ENCODE assay signal across 17 mouse cellular contexts in the genomic region with DNA sequence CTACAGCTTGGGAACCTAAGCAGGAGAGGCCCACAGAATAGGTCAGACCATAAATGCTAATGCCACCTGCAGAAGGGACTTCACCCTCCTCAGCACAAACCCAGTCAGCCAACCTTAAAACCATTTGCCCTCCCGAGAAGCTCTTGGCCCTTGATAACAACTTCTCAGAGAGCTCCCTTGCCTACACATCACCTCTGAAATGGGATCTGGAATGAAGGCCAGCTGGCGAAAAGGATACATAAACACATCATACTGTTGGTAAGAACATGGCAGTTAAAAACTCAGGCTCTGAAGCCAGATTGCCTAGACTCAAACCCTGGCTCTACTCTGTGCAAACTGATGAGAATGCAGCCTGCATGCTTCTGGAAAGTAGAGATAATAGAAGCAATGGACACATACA.
DNase-seq lines count a peak whose midpoint lies in the region; ATAC-seq and TF ChIP-seq lines count a peak whose summit lies in the region.
"Had no signal": no experiment of that assay in that cellular context is flagged by ENCODE, and none has a peak within 500 bp of the region (broad histone marks: within the 10 kb centered on the region; RNA-seq: fewer than 3 reads in every experiment).

No protein-coding gene starts in this region.

- H3K36me3 ChIP-seq in forebrain, embryonic 13.5 days (ENCODE audit: poor library complexity, severe bottlenecking), result no peaks in the 10 kb centered on the region
- no peaks in the 10 kb centered on the region for H3K36me3 ChIP-seq in forebrain, embryonic 12.5 days (replicated peaks)
- no peaks in the 10 kb centered on the region for H3K36me3 ChIP-seq in forebrain, embryonic 16.5 days (ENCODE audit: control insufficient read depth, insufficient read depth)
- no peaks in the 10 kb centered on the region for H3K36me3 ChIP-seq in forebrain, embryonic 11.5 days (ENCODE audit: control insufficient read depth, insufficient read depth, low read length)
- no peaks in the 10 kb centered on the region for H3K36me3 ChIP-seq in kidney, adult 2 months (ENCODE audit: control insufficient read depth, insufficient read depth, low read length)
- H3K36me3 ChIP-seq: embryonic facial prominence, embryonic 12.5 days; embryonic facial prominence, embryonic 15.5 days; heart, embryonic 10.5 days; heart, embryonic 13.5 days; hindbrain, embryonic 12.5 days; hindbrain, embryonic 15.5 days had no signal

- no peak for TF ChIP-seq POLR2A in kidney, adult 2 months (IDR thresholded peaks at IDR 0.05; ENCODE audit: low read depth, low read length)

- H3K4me3 ChIP-seq in forebrain, embryonic 13.5 days, result no peak overlapping the region
- no peak overlapping the region for H3K4me3 ChIP-seq in forebrain, embryonic 12.5 days (replicated peaks)
- H3K4me3 ChIP-seq in forebrain, embryonic 16.5 days (replicated peaks; ENCODE audit: low read length), result no peak overlapping the region
- no peak overlapping the region for H3K4me3 ChIP-seq in forebrain, embryonic 11.5 days (ENCODE audit: low read depth, low read length)
- H3K4me3 ChIP-seq in kidney, adult 2 months (ENCODE audit: insufficient read depth, low read depth, low read length), result no peak overlapping the region
- H3K4me3 ChIP-seq: embryonic facial prominence, embryonic 12.5 days; embryonic facial prominence, embryonic 15.5 days; heart, adult 2 months; heart, embryonic 10.5 days; heart, embryonic 13.5 days; hindbrain, embryonic 12.5 days; hindbrain, embryonic 15.5 days had no signal

- DNase-seq in forebrain, embryonic 11.5 days (ENCODE audit: low spot score), result no peak
- DNase-seq in kidney, adult 2 months, result no peak
- no peak for DNase-seq in kidney, adult 8-10 months
- no peak for DNase-seq in right cerebral cortex, postnatal 36 days (ENCODE audit: low spot score in 2 of 2)
- DNase-seq: adrenal gland, adult 2 months; gastrocnemius, postnatal 25 days; heart, adult 2 months had no signal

- TF ChIP-seq CTCF in kidney, adult 2 months (conservative IDR thresholded peaks at IDR 0.05; ENCODE audit: insufficient read depth, insufficient read length, low read depth, low read length), result no peak

- H3K4me2 ChIP-seq in forebrain, embryonic 13.5 days, result no peak overlapping the region
- H3K4me2 ChIP-seq in forebrain, embryonic 12.5 days, result no peak overlapping the region
- H3K4me2 ChIP-seq in forebrain, embryonic 16.5 days (ENCODE audit: low read length), result no peak overlapping the region
- no peak overlapping the region for H3K4me2 ChIP-seq in forebrain, embryonic 11.5 days (ENCODE audit: low read depth, low read length, severe bottlenecking)
- H3K4me2 ChIP-seq: embryonic facial prominence, embryonic 12.5 days; embryonic facial prominence, embryonic 15.5 days; heart, embryonic 13.5 days; hindbrain, embryonic 12.5 days; hindbrain, embryonic 15.5 days had no signal

- peak; percentile 13; the same call in 1 of the 2 replicates for ATAC-seq in forebrain, embryonic 13.5 days
- no peak for ATAC-seq in forebrain, embryonic 12.5 days (ENCODE audit: low FRiP score)
- 0 out of 2 replicates have a peak, but pooled peaks have one; percentile 34 for ATAC-seq in forebrain, embryonic 16.5 days
- no peak for ATAC-seq in forebrain, embryonic 11.5 days (replicated peaks; ENCODE audit: low FRiP score)
- ATAC-seq: CD4-positive, CD25-positive, alpha-beta regulatory T cell, adult 4 months had no signal

- H3K27me3 ChIP-seq in forebrain, embryonic 13.5 days, result no peaks in the 10 kb centered on the region
- no peaks in the 10 kb centered on the region for H3K27me3 ChIP-seq in forebrain, embryonic 12.5 days
- no peaks in the 10 kb centered on the region for H3K27me3 ChIP-seq in forebrain, embryonic 16.5 days (replicated peaks; ENCODE audit: control insufficient read depth, insufficient read depth, low read length)
- H3K27me3 ChIP-seq in forebrain, embryonic 11.5 days (ENCODE audit: control insufficient read depth, insufficient read depth, low read length), result no peaks in the 10 kb centered on the region
- H3K27me3 ChIP-seq in kidney, adult 2 months (replicated peaks; ENCODE audit: control insufficient read depth, insufficient read depth, low read length), result no peaks in the 10 kb centered on the region
- H3K27me3 ChIP-seq: embryonic facial prominence, embryonic 12.5 days; embryonic facial prominence, embryonic 15.5 days; hindbrain, embryonic 12.5 days; hindbrain, embryonic 15.5 days had no signal

- no peak overlapping the region for H3K27ac ChIP-seq in forebrain, embryonic 13.5 days
- H3K27ac ChIP-seq in forebrain, embryonic 12.5 days, result no peak overlapping the region
- no peak overlapping the region for H3K27ac ChIP-seq in forebrain, embryonic 16.5 days (ENCODE audit: low read length)
- no peak overlapping the region for H3K27ac ChIP-seq in forebrain, embryonic 11.5 days (ENCODE audit: low read depth, low read length)
- H3K27ac ChIP-seq in kidney, adult 2 months (ENCODE audit: insufficient read depth, low read depth, low read length), result peak overlapping the region; percentile 77
- H3K27ac ChIP-seq: embryonic facial prominence, embryonic 12.5 days; embryonic facial prominence, embryonic 15.5 days; heart, adult 2 months; heart, embryonic 10.5 days; heart, embryonic 13.5 days; hindbrain, embryonic 12.5 days; hindbrain, embryonic 15.5 days had no signal

- H3K9ac ChIP-seq in forebrain, embryonic 13.5 days, result no peak overlapping the region
- no peak overlapping the region for H3K9ac ChIP-seq in forebrain, embryonic 12.5 days
- no peak overlapping the region for H3K9ac ChIP-seq in forebrain, embryonic 16.5 days (replicated peaks; ENCODE audit: low read depth, low read length)
- no peak overlapping the region for H3K9ac ChIP-seq in forebrain, embryonic 11.5 days (ENCODE audit: low read length)
- H3K9ac ChIP-seq: embryonic facial prominence, embryonic 12.5 days; embryonic facial prominence, embryonic 15.5 days; heart, embryonic 13.5 days; hindbrain, embryonic 12.5 days; hindbrain, embryonic 15.5 days had no signal

- WGBS in forebrain, embryonic 13.5 days, result 96% methylated on average over 2 of the region's 2 CpGs
- 86% methylated on average over 2 of the region's 2 CpGs for WGBS in forebrain, embryonic 12.5 days
- 79% methylated on average over 2 of the region's 2 CpGs for WGBS in forebrain, embryonic 16.5 days
- 88% methylated on average over 2 of the region's 2 CpGs for WGBS in forebrain, embryonic 11.5 days
- 75% methylated on average over 2 of the region's 2 CpGs for WGBS in kidney, adult 2 months

- no peaks in the 10 kb centered on the region for H3K9me3 ChIP-seq in forebrain, embryonic 13.5 days (replicated peaks)
- H3K9me3 ChIP-seq in forebrain, embryonic 12.5 days, result no peaks in the 10 kb centered on the region
- no peaks in the 10 kb centered on the region for H3K9me3 ChIP-seq in forebrain, embryonic 16.5 days (ENCODE audit: control insufficient read depth, low read length)
- no peaks in the 10 kb centered on the region for H3K9me3 ChIP-seq in forebrain, embryonic 11.5 days (ENCODE audit: control insufficient read depth, low read length)
- H3K9me3 ChIP-seq: embryonic facial prominence, embryonic 12.5 days; embryonic facial prominence, embryonic 15.5 days; heart, embryonic 10.5 days; heart, embryonic 13.5 days; hindbrain, embryonic 12.5 days; hindbrain, embryonic 15.5 days had no signal

- no peaks in the 10 kb centered on the region for H3K4me1 ChIP-seq in forebrain, embryonic 13.5 days
- H3K4me1 ChIP-seq in forebrain, embryonic 12.5 days, result no peaks in the 10 kb centered on the region
- H3K4me1 ChIP-seq in forebrain, embryonic 16.5 days (replicated peaks; ENCODE audit: control insufficient read depth, insufficient read depth, low read length), result peaks cover 4% of the 10 kb centered on the region; the same call in 1 of the 2 replicates
- no peaks in the 10 kb centered on the region for H3K4me1 ChIP-seq in forebrain, embryonic 11.5 days (replicated peaks; ENCODE audit: control insufficient read depth, insufficient read depth, low read length)
- H3K4me1 ChIP-seq in kidney, adult 2 months (ENCODE audit: control insufficient read depth, insufficient read depth, low read length), result peaks cover 3% of the 10 kb centered on the region; the same call in 1 of the 2 replicates
- H3K4me1 ChIP-seq: embryonic facial prominence, embryonic 12.5 days; embryonic facial prominence, embryonic 15.5 days; hindbrain, embryonic 12.5 days; hindbrain, embryonic 15.5 days had no signal

Comparison
In these comparisons a context has a peak if more than half of its experiments do, and no peak if none do; other contexts are left out.
1. ATAC-seq: peak in forebrain, embryonic 13.5 days (single experiment) and forebrain, embryonic 16.5 days (single experiment); none in forebrain, embryonic 12.5 days (single experiment) and forebrain, embryonic 11.5 days (single experiment).